Mouse (Mus musculus) heart, embryonic 14.5 days (tissue): Measurements from ENCODE around the gene Cib1. TPM values are rescaled to one million over a fixed set of nuclear protein-coding genes. Genes with fewer than 3 reads are reported as not detected.
A peak's percentile ranks its signal among the peaks of the same experiment; 100 is the strongest.

Experiments
- ATAC-seq: fragments of 200-750 bp; cut with Nextera tagmentation; 2 replicates; pipeline ENCODE4 v1.8.0; 2017; ENCODE audit warnings: low read depth, moderate TSS enrichment; ENCODE audit not compliant: insufficient number of reproducible peaks, insufficient read depth, low FRiP score
- H3K27ac ChIP-seq, 2 experiments: fragments of 200-500 bp in 1 of 2; fragments of 300-500 bp in 1 of 2; sonication (generic) in 1 of 2; replicated peaks in 1 of 2; 2 replicates each; pipeline ENCODE4 v1.5.1; 2012 to 2014; ENCODE audit warnings: low read depth in 2 of 2, low read length in 2 of 2, control low read depth in 1 of 2, mild to moderate bottlenecking in 1 of 2, mixed read lengths in 1 of 2; ENCODE audit not compliant: control insufficient read depth in 1 of 2, insufficient read depth in 1 of 2
- H3K27me3 ChIP-seq: fragments of 300-500 bp; sonication (generic); 2 replicates; pipeline ENCODE4 v1.6.1; 2014; ENCODE audit warnings: mild to moderate bottlenecking, low read length, control low read depth; ENCODE audit not compliant: control insufficient read depth, insufficient read depth
- H3K36me3 ChIP-seq: fragments of 300-500 bp; sonication (generic); 2 replicates; pipeline ENCODE4 v1.6.1; 2014; ENCODE audit warnings: mild to moderate bottlenecking, control low read depth, low read length, mixed read lengths; ENCODE audit not compliant: control insufficient read depth, insufficient read depth
- H3K4me1 ChIP-seq, 2 experiments: fragments of 200-500 bp in 1 of 2; fragments of 300-500 bp in 1 of 2; sonication (generic) in 1 of 2; 2 replicates each; pipeline ENCODE4 v1.6.1; 2012 to 2014; ENCODE audit warnings: low read length in 2 of 2, control low read depth in 1 of 2, mixed read lengths in 1 of 2; ENCODE audit not compliant: control insufficient read depth in 2 of 2, insufficient read depth in 2 of 2
- H3K4me2 ChIP-seq: fragments of 300-500 bp; sonication (generic); 2 replicates; pipeline ENCODE4 v1.6.1; 2014; ENCODE audit warnings: mild to moderate bottlenecking, low read length
- H3K4me3 ChIP-seq, 2 experiments: fragments of 200-500 bp in 1 of 2; fragments of 300-500 bp in 1 of 2; sonication (generic) in 1 of 2; 2 replicates each; pipeline ENCODE4 v1.5.1; 2012 to 2014; ENCODE audit warnings: low read length in 2 of 2, mild to moderate bottlenecking in 2 of 2, control low read depth in 1 of 2, low read depth in 1 of 2, moderate library complexity in 1 of 2; ENCODE audit not compliant: control insufficient read depth in 1 of 2, insufficient read depth in 1 of 2
- H3K9ac ChIP-seq: fragments of 300-500 bp; sonication (generic); 2 replicates; pipeline ENCODE4 v1.6.1; 2014; ENCODE audit warnings: mild to moderate bottlenecking, low read length
- H3K9me3 ChIP-seq: fragments of 300-500 bp; sonication (generic); 2 replicates; pipeline ENCODE4 v1.6.1; 2016; ENCODE audit warnings: low read length, control low read depth; ENCODE audit not compliant: control insufficient read depth
- WGBS: fragments of 180-500 bp; shearing (Covaris S2); extraction: QIAGEN DNeasy Blood & Tissue Kit; methylation state at CpG from one replicate; pipeline ENCODE4 v1.1.7; 2014; 5-methylcytosine and 5-hydroxymethylcytosine counted together
- polyA plus RNA-seq: library from polyadenylated mRNA; unstranded; fragments of >200 nt; fragmentation: Nextera tagmentation; extraction: Ambion mirVana; gene quantifications from 2 replicates; pipeline ENCODE4 v1.2.1, GENCODE M21; 2014

The Cib1 gene
- polyA plus RNA-seq, 1 experiment from 2014 or later, result 56.1 TPM

DNA sequence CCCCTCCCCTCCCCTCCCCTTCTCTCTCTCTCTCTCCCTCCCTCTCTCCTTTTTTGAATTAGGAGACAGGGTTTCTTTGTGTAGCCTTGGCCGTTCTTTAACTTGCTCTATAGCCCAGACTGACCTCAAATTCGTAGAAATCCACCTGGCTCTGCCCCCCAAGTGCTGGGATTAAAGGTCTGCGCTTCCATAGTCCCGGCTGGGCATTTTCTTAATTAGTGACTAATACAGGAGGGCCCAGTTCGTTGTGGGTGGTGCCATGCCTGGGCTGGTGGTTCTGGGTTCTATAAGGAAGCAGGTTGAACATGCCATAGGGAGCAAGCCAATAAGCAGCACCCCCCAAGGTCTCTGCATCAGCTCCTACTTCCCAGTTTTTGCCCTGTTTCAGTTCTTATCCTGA lies 48.6 kb downstream of the Cib1 start:
- peaks cover 24 to 45% of the 10 kb centered on the region in 2 experiments for H3K4me1 ChIP-seq
- WGBS, result 76% methylated on average over 5 of the region's 5 CpGs

GRCm38 (mm10) chr7:80183466-80183865 lies 49.1 kb downstream of the Cib1 start:
- ATAC-seq, result no peak
- Histone ChIP-seq H3K9me3 (no peaks in the 10 kb centered on the region), H3K4me2 (no peak overlapping the region), H3K36me3 (no peaks in the 10 kb centered on the region), H3K27ac (no peak overlapping the region), H3K4me1 (peaks cover 24 to 42% of the 10 kb centered on the region in 2 experiments), H3K4me3 (no peak overlapping the region), H3K27me3 (no peaks in the 10 kb centered on the region), H3K9ac (no peak overlapping the region)
- 80% methylated on average over 1 of the region's 1 CpGs for WGBS

More for the DNA sequence above, 48.6 kb downstream of the Cib1 start:
- H3K9ac ChIP-seq, result no peak overlapping the region
- no peaks in the 10 kb centered on the region for H3K36me3 ChIP-seq
- no peak overlapping the region for H3K4me3 ChIP-seq
- no peak overlapping the region for H3K4me2 ChIP-seq
- H3K27me3 ChIP-seq, result no peaks in the 10 kb centered on the region
- H3K9me3 ChIP-seq, result no peaks in the 10 kb centered on the region
- ATAC-seq, result no peak
- H3K27ac ChIP-seq, result no peak overlapping the region

GRCm38 (mm10) chr7:80182139-80182538 lies 50.5 kb downstream of the Cib1 start:
- H3K27ac ChIP-seq, result no peak overlapping the region
- no peak overlapping the region for H3K4me2 ChIP-seq
- no peak for ATAC-seq
- peaks cover 24 to 42% of the 10 kb centered on the region in 2 experiments for H3K4me1 ChIP-seq
- H3K9me3 ChIP-seq, result no peaks in the 10 kb centered on the region
- no peak overlapping the region for H3K9ac ChIP-seq
- H3K27me3 ChIP-seq, result no peaks in the 10 kb centered on the region
- no peak overlapping the region for H3K4me3 ChIP-seq
- no peaks in the 10 kb centered on the region for H3K36me3 ChIP-seq

DNA sequence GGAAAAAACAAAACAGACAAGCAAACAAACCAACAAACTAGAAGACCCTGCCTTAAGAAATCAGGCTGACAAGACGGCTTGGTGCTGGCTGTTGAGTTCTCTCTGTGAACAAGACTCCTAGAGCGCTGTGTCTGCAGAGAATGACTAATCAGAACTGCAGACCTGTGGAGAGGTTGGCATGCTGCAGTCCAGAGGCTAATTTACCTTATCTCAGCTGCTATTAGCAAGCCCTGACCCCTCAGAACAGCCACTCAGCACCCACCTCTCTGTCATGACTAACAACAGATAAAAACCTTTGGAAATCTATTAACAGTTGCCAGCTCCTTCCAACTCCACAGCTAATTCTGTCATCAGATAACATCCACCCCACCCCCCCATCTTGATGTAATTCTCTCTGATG lies 51.5 kb downstream of the Cib1 start:
- H3K27ac ChIP-seq, result peak overlapping the region; percentile 45 to 59; a peak in 3 of 4 replicates
- no peaks in the 10 kb centered on the region for H3K27me3 ChIP-seq
- no peak overlapping the region for H3K4me3 ChIP-seq
- ATAC-seq, result peak; percentile 60; the same call in 1 of the 2 replicates
- no peak overlapping the region for H3K9ac ChIP-seq
- 0 out of 2 replicates have a peak overlapping the region, but pooled peaks have one; percentile 17 for H3K4me2 ChIP-seq
- H3K4me1 ChIP-seq, result peaks cover 19 to 37% of the 10 kb centered on the region in 2 experiments
- WGBS, result 4% methylated on average over 2 of the region's 2 CpGs
- no peaks in the 10 kb centered on the region for H3K9me3 ChIP-seq
- no peaks in the 10 kb centered on the region for H3K36me3 ChIP-seq

GRCm38 (mm10) chr7:80180202-80180601 lies 52.4 kb downstream of the Cib1 start:
- Histone ChIP-seq H3K27ac (no peak overlapping the region), H3K4me2 (no peak overlapping the region), H3K36me3 (no peaks in the 10 kb centered on the region), H3K9me3 (no peaks in the 10 kb centered on the region), H3K9ac (no peak overlapping the region), H3K4me1 (peaks cover 19 to 28% of the 10 kb centered on the region in 2 experiments), H3K4me3 (no peak overlapping the region), H3K27me3 (no peaks in the 10 kb centered on the region)
- ATAC-seq, result no peak
- WGBS, result 76% methylated on average over 3 of the region's 3 CpGs

GRCm38 (mm10) chr7:80179790-80180189 lies 52.8 kb downstream of the Cib1 start:
- no peak overlapping the region for H3K9ac ChIP-seq
- H3K4me2 ChIP-seq, result no peak overlapping the region
- no peak overlapping the region for H3K4me3 ChIP-seq
- H3K9me3 ChIP-seq, result no peaks in the 10 kb centered on the region
- 88% methylated on average over 6 of the region's 6 CpGs for WGBS
- no peaks in the 10 kb centered on the region for H3K36me3 ChIP-seq
- H3K27ac ChIP-seq, result no peak overlapping the region
- H3K4me1 ChIP-seq, result peaks cover 17 to 24% of the 10 kb centered on the region in 2 experiments
- ATAC-seq, result no peak
- H3K27me3 ChIP-seq, result no peaks in the 10 kb centered on the region

- H3K27me3 ChIP-seq, result no peaks in the 10 kb centered on the region
- no peak overlapping the region for H3K4me2 ChIP-seq
- H3K27ac ChIP-seq, result no peak overlapping the region
- H3K9ac ChIP-seq, result no peak overlapping the region
- H3K9me3 ChIP-seq, result no peaks in the 10 kb centered on the region
- H3K36me3 ChIP-seq, result no peaks in the 10 kb centered on the region
- WGBS, result 92% methylated on average over 6 of the region's 6 CpGs
- peaks cover 14 to 22% of the 10 kb centered on the region in 2 experiments for H3K4me1 ChIP-seq
- ATAC-seq, result no peak
- no peak overlapping the region for H3K4me3 ChIP-seq
These were observed 53.3 kb downstream of the Cib1 start for GRCm38 (mm10) chr7:80179327-80179726.

DNA sequence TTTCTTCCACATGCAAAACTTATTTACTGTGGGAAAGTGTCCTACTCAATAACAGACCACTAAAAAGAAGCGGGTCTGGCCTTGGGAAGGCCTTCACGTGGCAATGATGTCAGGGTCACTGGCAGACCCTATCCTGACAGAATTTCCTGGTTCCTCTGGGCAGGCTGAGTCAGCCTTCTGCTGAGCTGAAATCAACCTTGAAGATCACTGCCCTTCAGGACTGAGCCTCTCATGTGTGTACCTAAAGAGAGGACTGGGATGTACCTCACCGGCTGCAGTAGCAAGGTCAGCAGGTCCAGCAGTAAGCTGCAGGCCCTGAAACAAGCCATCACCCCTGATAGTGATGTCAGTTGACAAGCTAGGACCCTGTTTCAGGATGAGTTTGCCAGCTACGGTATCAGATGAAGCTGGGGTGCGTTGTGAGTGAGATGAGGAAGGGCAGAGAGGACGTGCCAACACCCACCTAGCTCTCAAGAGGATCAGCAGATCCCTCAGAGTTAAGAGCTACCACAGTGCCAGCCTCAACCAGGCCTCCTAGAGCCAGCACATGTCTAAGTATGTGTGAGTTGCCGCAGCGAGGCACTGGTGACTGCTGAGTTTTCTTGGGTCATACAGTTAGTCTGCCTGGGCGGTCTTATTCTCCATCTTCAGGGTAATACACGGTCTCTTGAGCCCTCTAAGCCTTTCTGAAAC lies 54.4 kb downstream of the Cib1 start:
- no peaks in the 10 kb centered on the region for H3K9me3 ChIP-seq
- H3K36me3 ChIP-seq, result no peaks in the 10 kb centered on the region
- no peak overlapping the region for H3K4me3 ChIP-seq
- no peak overlapping the region for H3K4me2 ChIP-seq
- H3K27me3 ChIP-seq, result no peaks in the 10 kb centered on the region
- 63% methylated on average over 10 of the region's 10 CpGs for WGBS
- no peak overlapping the region for H3K9ac ChIP-seq
- H3K27ac ChIP-seq, result no peak overlapping the region
- H3K4me1 ChIP-seq, result peaks cover 14 to 22% of the 10 kb centered on the region in 2 experiments
- no peak for ATAC-seq
